Mouse (Mus musculus): ENCODE measurements around the gene Actl7a.

Gene Actl7a

DNA sequence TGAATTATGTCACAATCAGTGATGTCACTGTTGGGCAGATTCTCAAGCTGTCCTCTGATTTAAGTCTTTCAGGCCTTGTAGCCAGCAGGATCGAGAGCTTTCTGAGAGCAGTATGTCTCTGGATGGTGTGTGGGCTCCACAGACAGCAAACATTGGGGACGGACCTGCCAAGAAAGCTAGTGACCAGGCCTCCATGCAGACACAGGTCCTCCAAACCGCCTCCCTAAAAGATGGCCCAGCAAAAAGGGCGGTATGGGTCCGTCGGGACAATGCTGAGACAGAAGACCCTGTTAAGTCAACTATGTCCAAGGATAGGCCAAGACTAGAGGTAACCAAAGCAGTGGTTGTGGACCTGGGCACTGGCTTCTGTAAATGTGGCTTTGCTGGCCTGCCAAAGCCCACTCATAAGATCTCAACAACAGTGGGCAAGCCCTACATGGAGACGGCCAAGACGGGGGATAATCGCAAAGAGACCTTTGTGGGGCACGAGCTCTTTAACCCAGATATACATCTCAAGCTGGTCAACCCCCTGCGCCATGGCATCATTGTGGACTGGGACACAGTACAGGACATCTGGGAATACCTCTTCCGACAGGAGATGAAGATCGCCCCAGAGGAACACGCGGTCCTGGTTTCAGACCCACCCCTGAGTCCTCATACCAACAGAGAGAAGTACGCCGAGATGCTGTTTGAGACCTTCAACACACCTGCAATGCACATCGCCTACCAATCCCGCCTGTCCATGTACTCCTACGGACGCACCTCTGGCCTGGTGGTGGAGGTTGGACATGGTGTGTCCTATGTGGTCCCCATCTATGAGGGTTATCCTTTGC lies at the start of gene Actl7a:
Actl7a (plus strand) TSS at position 51 of the 833 bp plus-strand sequence.
- DNase-seq = no peak

DNA sequence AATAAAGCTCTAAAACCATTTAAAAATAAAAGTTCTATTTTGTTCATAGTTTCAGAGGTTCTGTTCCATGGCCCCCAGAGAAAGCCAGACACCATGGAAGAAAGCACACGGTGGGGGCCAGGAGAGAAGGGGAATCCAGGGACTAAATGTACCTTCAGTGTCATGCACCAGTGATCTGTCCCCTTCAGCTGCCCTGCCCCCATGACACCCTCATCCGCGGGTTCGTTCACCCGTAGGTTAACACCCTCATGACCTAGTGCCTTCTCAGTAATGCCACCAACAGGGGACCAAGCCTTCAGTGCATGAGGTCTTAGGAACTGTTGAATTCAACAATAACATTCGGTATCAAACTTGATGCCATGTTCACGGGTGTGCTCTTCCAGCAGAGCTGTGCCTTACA lies 46.8 kb upstream of the Actl7a start:
- no peak for DNase-seq

DNA sequence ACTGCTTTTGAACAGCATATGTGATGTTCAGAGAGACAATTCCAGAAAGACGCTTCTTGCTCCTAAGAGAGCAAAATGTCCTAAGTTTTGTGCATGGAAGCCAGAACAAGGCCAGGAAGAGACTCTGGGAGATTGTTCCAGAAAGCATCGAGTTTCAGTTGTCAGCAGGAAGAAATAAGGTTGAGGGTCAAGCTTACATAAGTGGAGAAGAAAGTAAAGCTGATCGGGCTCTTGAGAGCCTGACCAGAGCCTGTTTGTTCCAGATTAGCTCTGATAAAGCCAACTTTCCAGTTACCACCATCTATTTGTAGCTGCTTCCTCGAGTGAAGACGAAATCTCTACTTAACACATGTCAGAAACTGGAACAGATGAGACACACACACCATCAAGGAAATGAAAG lies 44.5 kb upstream of the Actl7a start:
- DNase-seq = no peak

DNA sequence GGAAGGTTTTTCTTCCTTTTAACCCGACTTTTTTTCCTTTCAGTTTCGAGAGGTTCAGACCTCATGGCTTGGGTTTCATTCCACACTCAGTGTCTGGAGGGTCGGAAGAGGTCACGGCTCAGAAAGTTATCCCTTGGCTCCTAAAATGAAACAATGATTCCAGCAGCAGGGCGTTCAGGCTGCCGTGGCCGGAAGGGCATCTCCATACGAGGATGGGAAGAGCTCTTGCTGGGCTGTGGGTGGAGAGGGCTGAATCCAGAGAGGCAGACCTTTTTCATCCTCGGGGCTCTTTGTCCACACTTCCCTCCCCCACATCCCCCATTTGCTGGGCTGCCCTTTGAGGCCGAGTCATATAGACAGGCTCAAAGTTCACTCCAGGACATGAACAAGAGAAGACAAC lies 41.0 kb upstream of the Actl7a start:
- DNase-seq = peak; percentile 61

DNA sequence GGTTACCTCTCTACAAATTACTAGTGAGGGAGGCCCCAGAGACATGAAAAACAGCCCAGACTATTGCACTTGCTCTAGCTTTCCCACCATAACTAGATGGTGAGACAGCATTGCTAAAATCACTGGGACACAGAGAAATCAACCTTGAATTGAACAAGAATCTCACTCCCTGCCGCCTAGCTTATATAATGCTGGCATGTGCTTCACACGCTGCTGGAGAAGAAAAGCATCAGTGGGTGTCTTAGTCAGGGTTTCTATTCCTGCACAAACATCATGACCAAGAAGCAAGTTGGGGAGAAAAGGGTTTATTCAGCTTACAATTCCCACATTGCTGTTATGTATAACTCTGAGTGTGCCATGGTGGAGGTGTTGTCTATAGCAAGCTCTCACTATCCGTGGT lies 30.1 kb upstream of the Actl7a start:
- no peak for DNase-seq

DNA sequence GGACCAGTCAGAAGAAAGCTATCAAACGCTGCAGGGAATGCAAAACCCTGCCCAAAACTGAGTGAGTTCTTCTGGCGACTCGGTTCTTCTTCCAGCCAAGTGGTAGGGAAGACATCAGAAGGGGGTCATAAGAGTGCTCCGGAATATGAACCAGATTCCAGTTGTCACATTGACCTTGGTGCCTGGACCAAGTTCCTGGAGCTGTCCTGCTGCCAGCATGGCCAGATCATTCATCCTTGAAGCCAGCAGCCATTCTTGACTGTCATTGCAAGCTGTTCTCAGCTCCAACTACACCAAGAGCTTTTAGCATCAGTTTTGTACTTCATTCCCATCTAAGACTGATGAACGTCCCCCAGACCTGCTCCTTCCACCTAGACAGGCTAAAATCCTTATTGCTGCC lies 26.4 kb upstream of the Actl7a start:
- DNase-seq = no peak

DNA sequence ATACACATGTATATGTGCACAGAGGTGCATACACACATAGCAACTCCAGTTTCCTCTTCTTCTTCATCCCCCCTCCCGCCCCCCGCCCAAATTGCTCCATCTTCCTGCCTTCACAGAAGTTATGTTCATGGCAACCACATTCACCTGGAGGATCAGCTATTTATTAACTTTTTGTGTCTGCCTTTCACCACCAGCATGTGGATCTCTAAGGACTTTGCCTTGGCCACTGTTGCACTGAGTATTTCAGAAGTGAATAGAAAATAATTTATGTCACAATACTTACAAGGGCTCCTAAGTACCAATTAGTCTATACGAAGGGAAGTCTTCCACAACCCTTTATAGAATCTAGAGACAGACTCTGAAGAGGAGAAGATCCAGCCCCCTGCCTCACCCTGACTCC lies 25.3 kb upstream of the Actl7a start:
- DNase-seq = no peak

DNA sequence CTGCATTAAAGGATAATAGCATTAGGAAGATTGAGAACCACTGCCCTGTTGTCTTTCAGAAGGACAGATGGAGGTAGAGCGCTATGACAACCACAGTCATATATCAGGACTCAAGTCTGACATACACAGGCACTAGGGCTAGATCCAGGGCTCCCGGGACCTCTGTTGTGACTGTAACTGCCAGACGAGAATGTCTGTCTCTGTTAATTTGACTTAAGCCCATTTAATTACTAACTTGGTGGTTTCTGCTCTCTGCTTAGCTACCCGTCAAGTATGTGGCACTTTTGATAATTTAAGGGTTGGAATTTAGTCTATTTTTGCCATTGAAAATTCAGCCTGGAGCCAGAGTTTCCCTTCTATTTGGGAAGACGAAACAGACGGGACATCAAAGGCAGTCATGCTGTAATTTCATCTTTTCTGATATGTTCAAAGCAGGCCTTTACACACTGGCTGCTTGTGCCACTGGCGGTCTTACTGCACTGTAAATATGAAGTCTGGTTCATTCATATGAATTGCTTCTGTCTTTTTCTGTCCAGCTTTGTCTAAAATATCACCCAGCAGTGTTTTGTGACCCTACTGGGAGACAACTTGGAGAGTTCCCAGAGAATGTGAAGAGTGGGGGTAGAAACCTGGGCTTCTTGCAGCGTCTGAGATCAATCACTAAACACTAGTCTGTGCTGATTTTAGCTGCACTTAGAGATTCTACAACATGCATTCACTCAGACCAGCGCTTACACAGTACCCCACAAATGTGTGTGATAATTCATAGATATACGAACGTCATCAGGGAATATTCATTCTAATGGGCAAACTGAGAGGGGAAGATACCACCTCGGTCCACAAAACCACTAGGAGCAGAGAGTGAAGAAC lies 24.4 kb upstream of the Actl7a start:
- no peak for DNase-seq

DNA sequence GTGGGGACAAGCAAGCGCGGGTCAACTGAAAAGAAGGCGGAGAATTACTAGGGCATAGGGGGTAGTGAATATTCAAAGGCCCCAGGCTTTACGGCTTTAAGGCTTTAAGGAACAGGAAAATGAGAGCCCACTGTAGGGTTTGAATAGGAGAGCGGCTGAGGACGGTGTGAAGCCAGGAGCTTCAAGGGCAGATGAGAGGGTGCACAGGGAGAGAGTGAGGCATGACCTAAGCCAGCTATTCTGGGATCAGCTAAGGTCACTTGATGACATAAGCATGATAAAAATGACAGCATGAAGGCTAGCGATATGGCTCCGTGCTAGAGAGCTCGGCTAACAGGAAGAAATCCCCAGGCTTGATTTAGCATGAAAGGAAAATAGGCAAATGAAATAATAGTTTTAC lies 23.8 kb upstream of the Actl7a start:
- no peak for DNase-seq

DNA sequence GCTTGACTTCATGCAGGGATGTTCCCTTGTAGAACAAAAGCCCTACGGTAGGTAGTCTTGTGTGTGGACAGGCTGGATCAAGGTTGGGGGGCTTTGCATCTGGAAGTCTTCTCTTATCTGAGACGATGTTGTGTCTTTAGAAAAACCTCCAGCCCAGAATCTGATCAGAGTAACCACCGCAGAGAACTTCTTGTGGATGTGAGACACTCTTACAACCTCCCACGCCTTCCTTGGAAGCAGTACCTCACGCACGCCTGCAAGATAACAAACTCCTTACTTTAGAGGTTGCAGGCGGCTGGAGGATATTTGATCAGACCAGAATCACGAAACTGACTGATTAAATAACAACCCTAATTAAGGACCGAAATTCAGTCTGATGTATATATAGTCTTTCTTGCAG lies 22.8 kb upstream of the Actl7a start:
- DNase-seq = no peak

DNA sequence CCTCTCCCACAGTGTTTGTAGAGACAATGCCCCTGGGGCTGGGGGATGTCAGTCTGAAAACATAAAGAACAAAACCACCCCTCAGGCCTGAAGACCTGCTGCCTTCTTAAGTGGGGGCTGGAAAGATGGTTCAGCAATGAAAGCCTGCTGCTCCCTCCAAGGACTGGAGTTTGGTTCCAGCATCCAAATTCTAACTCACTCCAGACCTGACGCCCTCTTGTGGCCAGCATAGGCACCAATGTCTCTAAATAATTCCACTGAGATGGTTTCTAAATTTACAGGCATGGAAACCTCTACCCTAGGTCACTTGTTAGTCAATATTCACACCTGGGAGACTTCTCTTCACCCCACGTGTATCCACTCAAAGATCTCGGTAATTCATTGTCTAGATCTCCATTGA lies 21.7 kb upstream of the Actl7a start:
- DNase-seq = peak; percentile 48

DNA sequence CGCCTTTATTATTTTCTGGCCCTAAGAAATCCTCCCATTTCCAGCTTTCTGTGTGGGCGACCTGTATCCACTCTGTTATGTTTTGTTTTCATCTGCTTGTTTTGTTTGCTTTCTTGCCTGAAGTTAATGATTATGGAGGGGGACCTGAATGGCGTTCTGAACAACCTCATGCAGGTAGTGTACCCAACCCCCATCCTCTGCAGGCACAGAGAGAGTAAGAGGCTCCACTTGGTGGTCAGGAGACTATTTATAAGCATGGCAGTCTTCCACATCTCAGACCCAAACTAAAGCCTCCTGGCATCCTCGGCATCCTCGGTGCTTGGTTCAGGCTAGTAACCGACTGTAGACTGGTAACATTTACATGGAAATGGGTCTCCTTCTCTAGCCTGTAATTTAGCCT lies 20.9 kb upstream of the Actl7a start:
- no peak for DNase-seq

DNA sequence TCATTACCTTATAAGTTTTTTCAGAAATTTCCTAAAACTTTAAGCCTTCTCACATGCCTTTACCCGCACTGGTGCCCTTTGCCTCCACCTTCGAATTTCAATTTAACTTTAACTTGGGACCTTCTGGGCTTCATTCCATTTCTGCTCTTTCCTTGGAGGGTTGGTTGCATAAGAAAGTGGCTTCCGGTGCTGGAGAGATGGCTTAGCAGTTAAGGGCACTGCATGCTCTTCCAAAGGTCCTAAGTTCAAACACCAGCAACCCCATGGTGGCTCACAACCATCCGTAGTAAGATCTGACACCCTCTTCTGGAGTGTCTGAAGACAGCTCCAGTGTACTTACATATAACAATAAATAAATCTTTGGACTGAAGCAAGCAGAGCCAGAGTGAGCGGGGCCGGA lies 20.0 kb upstream of the Actl7a start:
- DNase-seq = no peak

DNA sequence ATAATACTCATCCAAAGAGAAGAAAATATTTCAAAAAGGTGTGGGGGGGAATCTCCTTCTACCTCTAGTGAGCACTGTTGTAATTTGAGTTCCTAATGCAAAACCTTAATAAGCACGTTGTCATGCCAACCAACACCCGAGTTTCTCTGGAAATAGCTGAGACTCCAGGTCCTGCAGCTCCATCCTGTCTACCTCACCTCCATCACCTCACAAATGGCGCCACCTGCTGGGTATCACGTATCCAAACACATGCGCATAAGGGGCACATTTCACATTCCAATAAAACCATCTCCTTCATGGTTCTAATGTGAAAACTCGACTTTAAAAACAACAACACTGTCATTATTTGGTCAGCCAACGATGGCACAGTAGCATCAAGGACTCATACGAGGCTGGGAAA lies 17.4 kb upstream of the Actl7a start:
- peak; percentile 42 for DNase-seq

DNA sequence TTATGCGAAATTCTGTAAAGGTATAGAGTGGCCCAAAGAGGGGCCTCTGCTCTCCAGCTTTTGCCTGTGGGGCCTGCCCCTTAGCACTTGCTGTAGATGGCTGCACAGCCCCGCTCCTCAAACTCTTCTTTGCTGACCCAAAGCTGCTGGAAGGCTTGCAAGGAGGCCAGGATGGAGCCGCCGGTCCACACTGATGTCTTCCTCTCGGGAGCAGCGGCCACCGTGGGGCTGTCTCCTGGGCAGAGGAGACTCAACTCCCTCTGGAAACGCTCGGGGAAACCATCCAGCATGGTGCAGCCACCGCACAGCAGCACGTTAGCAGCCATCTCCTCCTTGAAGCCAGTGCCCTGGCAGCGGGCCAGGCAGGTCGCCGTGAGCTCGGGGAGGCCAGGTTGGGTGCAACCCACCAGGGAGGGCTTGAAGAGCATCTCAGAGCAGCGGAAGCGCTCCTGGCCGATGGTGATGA lies 3.2 kb upstream of the Actl7a start, which contains the start of gene Gm26657:
Gm26657 (plus strand) TSS at position 51 of the 466 bp plus-strand sequence.
- no peak for DNase-seq

DNA sequence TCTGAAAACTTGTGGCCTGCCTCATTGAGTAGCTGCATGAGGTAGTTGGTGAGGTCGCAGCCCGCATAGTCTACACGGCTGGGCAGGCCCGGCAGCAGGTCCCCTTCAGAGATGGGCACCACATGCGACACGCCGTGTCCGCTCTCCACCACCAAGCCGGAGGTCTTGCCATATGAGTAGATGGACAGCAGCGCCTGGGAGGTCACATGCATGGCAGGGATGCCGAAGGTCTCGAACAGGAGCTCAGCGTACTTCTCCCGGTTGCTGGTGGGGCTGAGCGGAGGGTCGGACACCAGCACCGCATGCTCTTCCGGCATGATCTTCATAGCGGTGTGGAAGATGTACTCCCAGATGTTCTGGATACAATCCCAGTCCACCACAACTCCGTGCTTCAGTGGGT lies 2.6 kb upstream of the Actl7a start:
- DNase-seq = no peak

DNA sequence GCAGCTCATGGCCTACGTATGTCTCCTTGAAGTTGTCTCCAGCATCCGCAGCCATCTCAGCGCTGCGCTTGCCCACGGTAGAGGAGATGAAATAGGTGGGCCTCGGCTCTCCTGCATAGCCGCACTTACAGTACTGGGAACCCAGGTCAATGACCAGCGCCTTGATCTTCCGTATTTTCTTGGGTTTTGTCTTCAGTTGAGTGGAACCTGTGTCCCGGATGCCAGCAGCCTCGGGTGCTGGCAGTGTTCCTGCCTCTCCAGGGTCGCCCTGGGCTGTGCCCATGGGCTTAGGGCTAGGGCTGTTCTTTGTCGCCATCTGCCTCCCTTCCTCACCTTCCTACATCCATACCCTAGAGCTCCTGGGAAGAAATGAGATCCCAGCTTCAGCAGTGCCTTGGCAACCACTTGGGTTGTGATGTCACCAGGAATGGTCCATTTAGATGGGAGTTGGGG lies 2.1 kb upstream of the Actl7a start, which contains the start of gene Actl7b:
Actl7b (minus strand) TSS at position 403 of the 453 bp plus-strand sequence.
- no peak for DNase-seq

DNA sequence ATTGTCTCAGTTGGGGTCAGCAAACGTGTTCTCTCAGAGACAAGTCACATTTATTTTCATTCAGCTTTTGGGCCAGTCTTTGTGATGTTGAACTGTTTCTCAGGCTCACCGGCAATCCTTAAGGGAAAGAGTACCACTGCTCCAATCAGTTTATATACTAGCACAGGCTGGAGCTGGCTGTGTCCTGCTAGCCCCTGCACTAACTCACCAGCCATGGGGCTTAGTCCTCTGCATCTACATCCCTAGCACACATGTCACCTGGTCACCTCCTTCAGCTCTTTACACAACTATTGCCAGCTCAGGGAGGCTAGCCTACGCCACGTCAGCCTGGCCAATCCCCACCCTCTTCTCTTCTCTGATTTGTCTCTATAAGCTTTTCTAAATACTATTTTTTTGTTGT lies 515 bp upstream of the Actl7a start:
- no peak for DNase-seq

DNA sequence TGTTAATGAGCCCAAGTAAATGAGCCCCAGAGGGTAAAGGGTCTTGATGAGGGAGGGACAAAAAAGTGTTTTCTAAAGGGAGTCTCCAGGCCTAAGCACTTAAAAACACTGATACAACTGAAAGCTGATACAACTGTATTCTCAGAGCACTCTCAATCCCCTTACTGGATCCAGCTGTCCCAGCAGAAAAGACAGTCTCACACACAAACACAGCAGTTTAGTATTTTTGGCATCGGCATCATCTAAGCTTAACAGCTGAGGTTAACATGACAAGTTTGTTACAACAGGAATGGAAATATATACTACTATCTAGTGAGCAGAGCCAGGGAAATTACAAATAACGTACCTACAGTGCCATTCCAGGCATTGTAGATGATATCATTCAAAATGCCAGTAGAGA lies 3.1 kb downstream of the Actl7a start:
- no peak for DNase-seq

DNA sequence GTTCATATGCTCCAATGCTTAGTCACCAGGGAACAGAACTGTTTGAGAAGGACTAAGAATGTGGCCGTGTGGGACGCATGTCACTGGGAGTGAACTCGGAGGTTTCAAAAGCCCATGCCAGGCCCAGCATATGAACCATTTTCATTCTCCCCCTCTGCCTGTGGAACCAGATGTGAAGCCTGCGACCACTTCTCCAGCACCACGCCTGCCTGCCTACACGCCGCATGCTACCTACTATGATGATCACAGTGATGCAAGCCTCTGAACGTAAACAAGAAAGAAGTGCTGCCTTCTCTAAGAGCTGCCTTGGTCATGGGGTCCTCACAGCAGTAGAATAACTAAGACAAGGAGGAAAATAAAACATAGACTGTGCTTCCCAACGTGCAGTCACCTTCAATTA lies 4.2 kb downstream of the Actl7a start:
- DNase-seq = no peak

DNA sequence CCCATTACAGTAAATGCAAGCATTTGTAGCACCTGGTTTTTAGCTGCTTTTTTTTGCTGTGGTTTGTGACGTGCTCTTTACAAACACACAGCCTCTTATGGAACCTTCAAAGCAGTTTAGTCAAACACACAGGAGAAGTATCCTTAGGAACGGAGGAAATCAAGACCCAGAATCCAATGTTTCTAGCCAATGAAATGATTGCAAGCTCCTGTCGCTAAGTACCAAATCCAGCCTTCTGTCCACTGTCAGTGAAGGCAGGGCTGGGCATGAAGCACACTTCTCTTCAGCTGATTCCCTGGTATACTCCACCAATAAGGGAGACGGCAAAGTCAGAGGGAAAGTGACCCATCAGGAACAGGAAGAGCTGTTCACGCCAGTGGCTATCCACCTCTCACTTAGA lies 12.8 kb downstream of the Actl7a start:
- DNase-seq = no peak

DNA sequence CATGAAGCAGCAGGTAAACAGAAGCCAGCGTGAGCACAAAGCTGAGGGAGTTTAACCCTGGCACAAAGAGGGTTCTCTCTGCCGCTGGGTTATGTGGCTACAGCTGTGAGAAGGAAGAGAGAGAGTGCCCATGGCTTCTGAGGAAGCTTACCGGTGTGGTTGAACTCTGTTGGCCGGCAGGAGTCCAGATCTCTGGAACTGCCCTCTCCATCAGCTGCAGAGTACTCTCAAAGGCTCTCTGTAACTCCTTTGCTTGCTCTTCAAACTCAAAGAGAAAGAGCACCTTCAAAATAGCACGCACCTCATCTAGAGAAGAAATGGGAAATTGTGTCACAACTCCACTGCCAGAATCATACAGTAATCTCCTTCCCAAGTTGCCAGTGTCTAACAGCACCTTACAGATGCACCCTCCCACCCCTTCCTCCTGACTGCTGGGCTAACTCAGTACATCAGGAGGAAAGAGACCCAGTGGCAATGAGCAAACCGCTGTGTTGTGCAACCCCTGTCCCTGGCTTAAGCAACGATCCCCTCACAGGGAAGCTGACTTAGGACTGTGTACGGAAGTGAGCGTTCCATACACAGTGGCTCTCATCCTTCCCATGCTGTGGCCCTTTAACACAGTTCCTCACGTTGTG lies 13.9 kb downstream of the Actl7a start:
- no peak for DNase-seq

DNA sequence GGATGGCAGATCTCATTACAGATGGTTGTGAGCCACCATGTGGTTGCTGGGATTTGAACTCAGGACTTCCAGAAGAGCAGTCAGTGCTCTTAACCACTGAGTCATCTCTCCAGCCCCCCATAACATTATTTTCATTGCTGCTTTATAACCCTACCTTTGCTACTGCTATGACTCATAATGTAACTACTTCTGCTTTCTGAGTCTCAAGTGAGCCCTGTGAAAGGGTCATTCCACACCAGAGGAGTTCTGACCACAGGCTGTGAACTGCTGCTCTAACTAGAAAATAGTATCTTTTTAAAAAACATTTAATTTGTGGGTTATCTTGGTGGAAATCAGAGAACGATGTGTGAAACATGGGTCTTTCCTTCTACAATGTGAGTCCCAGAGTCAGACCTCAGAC lies 14.5 kb downstream of the Actl7a start:
- no peak for DNase-seq
